Mouse (Mus musculus) liver, adult 2 months (tissue): ENCODE data around the gene Olfr1493-ps1. TPM values are rescaled to one million over a fixed set of nuclear protein-coding genes. Genes with fewer than 3 reads are reported as not detected.

Experiments used
- DNase-seq: peaks from one replicate; pipeline ENCODE4 v3.0.0-alpha.2; 2011; ENCODE audit warnings: low read depth, low spot score; ENCODE audit errors: extremely low read depth
- H3K27ac ChIP-seq: fragments of 200-500 bp; replicated peaks from 2 replicates; pipeline ENCODE4 v1.5.1; 2012; ENCODE audit warnings: low read depth, mild to moderate bottlenecking, control low read depth, inconsistent platforms, low read length; ENCODE audit not compliant: insufficient read depth
- H3K27me3 ChIP-seq: fragments of 200-500 bp; 2 replicates; pipeline ENCODE4 v1.6.1; 2012; ENCODE audit warnings: mild to moderate bottlenecking, moderate library complexity, low read length, inconsistent platforms; ENCODE audit not compliant: control insufficient read depth, insufficient read depth
- H3K36me3 ChIP-seq: fragments of 200-500 bp; 2 replicates; pipeline ENCODE4 v1.6.1; 2012; ENCODE audit warnings: low read length, inconsistent platforms; ENCODE audit not compliant: control insufficient read depth, insufficient read depth
- H3K4me1 ChIP-seq: fragments of 200-500 bp; 2 replicates; pipeline ENCODE4 v1.6.1; 2011; ENCODE audit warnings: low read length; ENCODE audit not compliant: control insufficient read depth, insufficient read depth
- H3K4me3 ChIP-seq: fragments of 200-500 bp; 2 replicates; pipeline ENCODE4 v1.5.1; 2011; ENCODE audit warnings: low read depth, mild to moderate bottlenecking, control low read depth, low read length, moderate library complexity; ENCODE audit not compliant: insufficient read depth
- H3K79me2 ChIP-seq: fragments of 200-500 bp; 2 replicates; pipeline ENCODE4 v1.6.1; 2012; ENCODE audit warnings: inconsistent platforms, mild to moderate bottlenecking, low read length, moderate library complexity; ENCODE audit not compliant: control insufficient read depth, insufficient read depth
- H3K9ac ChIP-seq: fragments of 200-500 bp; 2 replicates; pipeline ENCODE4 v1.6.1; 2012; ENCODE audit warnings: low read depth, mild to moderate bottlenecking, control low read depth, inconsistent platforms, low read length
- CTCF ChIP-seq: fragments of 200-500 bp; IDR thresholded peaks from 2 replicates; pipeline ENCODE4 v1.5.1; 2011; ENCODE audit warnings: low read depth, low read length, control low read depth
- POLR2A ChIP-seq: fragments of 200-500 bp; IDR thresholded peaks from 2 replicates; pipeline ENCODE4 v1.6.1; 2011; ENCODE audit warnings: low read length, control low read depth; ENCODE audit not compliant: insufficient read depth; ENCODE audit errors: extremely low read depth
- WGBS: fragments of 180-500 bp; shearing (Covaris S2); methylation state at CpG from one replicate; pipeline ENCODE4 v1.1.7; 2018; 5-methylcytosine and 5-hydroxymethylcytosine counted together
- polyA plus RNA-seq: library from polyadenylated mRNA; depleted of rRNA; stranded (reverse); fragments of >200 nt; gene quantifications from 2 replicates; pipeline ENCODE4 v1.2.3, GENCODE M21; 2012; rRNA removed
- total RNA-seq: library from RNA; depleted of rRNA; stranded (reverse); fragments of >200 nt; gene quantifications from 2 replicates; pipeline ENCODE4 v1.2.3, GENCODE M21; 2014; rRNA removed

Olfr1493-ps1 gene
- total and polyA plus RNA-seq, 2 experiments = not detected

DNA sequence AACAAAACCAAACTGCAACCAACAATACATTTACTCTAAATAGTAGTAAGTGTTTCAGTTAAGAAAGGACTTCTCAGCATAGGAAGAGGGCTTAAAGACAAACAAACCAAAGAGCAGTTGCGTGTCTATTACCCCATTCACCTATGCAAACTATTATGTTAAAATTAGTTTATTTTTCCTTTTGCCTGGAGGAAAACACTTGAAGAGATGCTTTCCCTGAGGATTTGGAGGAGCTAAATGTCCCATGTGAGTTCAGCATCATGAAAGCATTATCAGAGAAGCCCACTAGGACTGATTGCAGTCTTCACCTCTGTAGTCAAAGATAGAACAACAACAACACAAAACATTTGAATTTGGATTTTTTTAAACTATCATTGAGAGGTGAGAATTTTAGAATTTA is 54.5 kb downstream of the Olfr1493-ps1 start, which contains the start of gene Olfr1496:
TSS of gene Olfr1496 (plus strand) at position 301 of the 400 bp plus-strand sequence.
- TF ChIP-seq CTCF = no peak
- TF ChIP-seq POLR2A = no peak
- Histone ChIP-seq H3K79me2 (no peaks in the 10 kb centered on the region), H3K9ac (no peak within 1 kb of the TSS), H3K36me3 (no peaks in the 10 kb centered on the region), H3K4me3 (no peak within 1 kb of the TSS), H3K27ac (no peak within 1 kb of the TSS), H3K4me1 (no peaks in the 10 kb centered on the region), H3K27me3 (no peaks in the 10 kb centered on the region)
- 65% methylated on average over 1 of the region's 1 CpGs for WGBS
- DNase-seq = no peak

Other genes with a start within 250 kb of the Olfr1493-ps1 start
- not detected in 2 replicates for gene Olfr1475, start 243.1 kb upstream of the Olfr1493-ps1 start, total RNA-seq
- not detected in 2 replicates for gene Olfr1475, start 243.1 kb upstream of the Olfr1493-ps1 start, polyA plus RNA-seq
- gene Olfr1477, start 222.7 kb upstream of the Olfr1493-ps1 start, total RNA-seq = not detected in 2 replicates
- not detected in 2 replicates for gene Olfr1477, start 222.7 kb upstream of the Olfr1493-ps1 start, polyA plus RNA-seq
- gene Olfr1480, start 195.4 kb upstream of the Olfr1493-ps1 start, total RNA-seq = not detected in 2 replicates
- not detected in 2 replicates for gene Olfr1480, start 195.4 kb upstream of the Olfr1493-ps1 start, polyA plus RNA-seq
- not detected in 2 replicates for gene Olfr1484, start 139.8 kb upstream of the Olfr1493-ps1 start, total RNA-seq
- not detected in 2 replicates for gene Olfr1484, start 139.8 kb upstream of the Olfr1493-ps1 start, polyA plus RNA-seq
- gene Olfr1487, start 105.9 kb upstream of the Olfr1493-ps1 start, total RNA-seq = not detected in 2 replicates
- gene Olfr1487, start 105.9 kb upstream of the Olfr1493-ps1 start, polyA plus RNA-seq = not detected in 2 replicates
- gene Olfr1489, start 91.7 kb upstream of the Olfr1493-ps1 start, total RNA-seq = not detected in 2 replicates
- gene Olfr1489, start 91.7 kb upstream of the Olfr1493-ps1 start, polyA plus RNA-seq = not detected in 2 replicates
- gene Olfr1490, start 72.2 kb upstream of the Olfr1493-ps1 start, total RNA-seq = not detected in 2 replicates
- not detected in 2 replicates for gene Olfr1490, start 72.2 kb upstream of the Olfr1493-ps1 start, polyA plus RNA-seq
- not detected in 2 replicates for gene Olfr1491, start 26.0 kb upstream of the Olfr1493-ps1 start, total RNA-seq
- not detected in 2 replicates for gene Olfr1491, start 26.0 kb upstream of the Olfr1493-ps1 start, polyA plus RNA-seq
- not detected in 2 replicates for gene Olfr1494, start 16.4 kb downstream of the Olfr1493-ps1 start, total RNA-seq
- gene Olfr1494, start 16.4 kb downstream of the Olfr1493-ps1 start, polyA plus RNA-seq = not detected in 2 replicates
- gene Olfr1495, start 41.3 kb downstream of the Olfr1493-ps1 start, total RNA-seq = not detected in 2 replicates
- not detected in 2 replicates for gene Olfr1495, start 41.3 kb downstream of the Olfr1493-ps1 start, polyA plus RNA-seq
- gene Olfr1496, start 54.6 kb downstream of the Olfr1493-ps1 start, total RNA-seq = not detected in 2 replicates
- not detected in 2 replicates for gene Olfr1496, start 54.6 kb downstream of the Olfr1493-ps1 start, polyA plus RNA-seq
- not detected in 2 replicates for gene Olfr1497, start 74.9 kb downstream of the Olfr1493-ps1 start, total RNA-seq
- not detected in 2 replicates for gene Olfr1497, start 74.9 kb downstream of the Olfr1493-ps1 start, polyA plus RNA-seq
- gene Olfr1499, start 96.2 kb downstream of the Olfr1493-ps1 start, total RNA-seq = not detected in 2 replicates
- not detected in 2 replicates for gene Olfr1499, start 96.2 kb downstream of the Olfr1493-ps1 start, polyA plus RNA-seq
- not detected in 2 replicates for gene Olfr1500, start 107.2 kb downstream of the Olfr1493-ps1 start, total RNA-seq
- not detected in 2 replicates for gene Olfr1500, start 107.2 kb downstream of the Olfr1493-ps1 start, polyA plus RNA-seq
- not detected in 2 replicates for gene Olfr1501, start 127.4 kb downstream of the Olfr1493-ps1 start, total RNA-seq
- gene Olfr1501, start 127.4 kb downstream of the Olfr1493-ps1 start, polyA plus RNA-seq = not detected in 2 replicates
- not detected in 2 replicates for gene Olfr1502, start 138.5 kb downstream of the Olfr1493-ps1 start, total RNA-seq
- not detected in 2 replicates for gene Olfr1502, start 138.5 kb downstream of the Olfr1493-ps1 start, polyA plus RNA-seq
- gene Olfr1504, start 174.7 kb downstream of the Olfr1493-ps1 start, total RNA-seq = not detected in 2 replicates
- not detected in 2 replicates for gene Olfr1504, start 174.7 kb downstream of the Olfr1493-ps1 start, polyA plus RNA-seq
- not detected in 2 replicates for gene Olfr1505, start 190.3 kb downstream of the Olfr1493-ps1 start, total RNA-seq
- not detected in 2 replicates for gene Olfr1505, start 190.3 kb downstream of the Olfr1493-ps1 start, polyA plus RNA-seq